Mouse (Mus musculus) limb, embryonic 11.5 days (tissue): ENCODE results near the gene Bpifb1. TPM values are rescaled to one million over a fixed set of nuclear protein-coding genes. Genes with fewer than 3 reads are reported as not detected.

Source experiments
- ATAC-seq: fragments of 200-750 bp; cut with Nextera tagmentation; 2 replicates; pipeline ENCODE4 v1.8.0; 2017; ENCODE audit warnings: low read depth; ENCODE audit not compliant: insufficient number of reproducible peaks, low FRiP score, low TSS enrichment
- DNase-seq: peaks from one replicate; pipeline ENCODE4 v3.0.0-alpha.2; 2015; ENCODE audit warnings: low spot score
- H3K27ac ChIP-seq: fragments of 300-500 bp; sonication (generic); replicated peaks from 2 replicates; pipeline ENCODE4 v1.5.1; 2014; ENCODE audit warnings: low read depth, mild to moderate bottlenecking, low read length
- H3K27me3 ChIP-seq: fragments of 300-500 bp; sonication (generic); 2 replicates; pipeline ENCODE4 v1.6.1; 2014; ENCODE audit warnings: mild to moderate bottlenecking, low read length, mixed read lengths; ENCODE audit not compliant: control insufficient read depth, insufficient read depth
- H3K36me3 ChIP-seq: fragments of 300-500 bp; sonication (generic); 2 replicates; pipeline ENCODE4 v1.6.1; 2014; ENCODE audit warnings: mild to moderate bottlenecking, low read length, moderate library complexity, mixed read lengths; ENCODE audit not compliant: control insufficient read depth, insufficient read depth
- H3K4me1 ChIP-seq: fragments of 300-500 bp; sonication (generic); 2 replicates; pipeline ENCODE4 v1.6.1; 2014; ENCODE audit warnings: low read length, mixed read lengths; ENCODE audit not compliant: control insufficient read depth, insufficient read depth
- H3K4me2 ChIP-seq: fragments of 300-500 bp; sonication (generic); 2 replicates; pipeline ENCODE4 v1.6.1; 2014; ENCODE audit warnings: low read depth, mild to moderate bottlenecking, moderate library complexity; ENCODE audit not compliant: severe bottlenecking
- H3K4me3 ChIP-seq: fragments of 300-500 bp; sonication (generic); 2 replicates; pipeline ENCODE4 v1.5.1; 2014; ENCODE audit warnings: low read depth, low read length
- H3K9ac ChIP-seq: fragments of 300-500 bp; sonication (generic); 2 replicates; pipeline ENCODE4 v1.6.1; 2014; ENCODE audit warnings: mild to moderate bottlenecking, low read length
- H3K9me3 ChIP-seq: fragments of 300-500 bp; sonication (generic); 2 replicates; pipeline ENCODE4 v1.6.1; 2016; ENCODE audit warnings: low read length; ENCODE audit not compliant: control insufficient read depth
- WGBS: fragments of 180-500 bp; shearing (Covaris S2); extraction: QIAGEN DNeasy Blood & Tissue Kit; methylation state at CpG from one replicate; pipeline ENCODE4 v1.1.7; 2014; 5-methylcytosine and 5-hydroxymethylcytosine counted together
- polyA plus RNA-seq: library from polyadenylated mRNA; unstranded; fragments of >200 nt; fragmentation: Nextera tagmentation; extraction: Ambion mirVana; gene quantifications from 2 replicates; pipeline ENCODE4 v1.2.1, GENCODE M21; 2014

Gene Bpifb1
- polyA plus RNA-seq, 1 experiment from 2014 or later: not detected

DNA sequence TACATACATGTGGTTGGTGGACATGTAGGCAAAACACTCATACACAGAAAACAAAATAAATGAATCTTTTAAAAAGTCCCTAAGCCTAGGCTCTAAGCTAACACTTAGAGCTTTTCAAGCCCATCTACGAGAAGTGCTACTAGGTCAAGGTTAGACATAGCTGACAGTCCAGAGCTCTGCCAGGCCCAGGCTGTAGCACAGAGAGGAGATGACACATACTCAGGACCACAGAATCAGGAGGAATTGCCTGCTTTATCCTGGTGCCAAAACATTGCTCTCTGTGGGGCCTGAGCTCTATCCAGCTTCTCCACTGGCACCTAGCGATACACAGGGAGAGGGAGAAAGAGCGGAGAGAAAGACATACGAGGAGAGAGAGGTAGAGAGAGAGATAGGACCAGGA lies 2.5 kb downstream of the Bpifb1 start:
- DNase-seq: no peak
- Histone ChIP-seq H3K9ac (no peak overlapping the region), H3K4me2 (no peak overlapping the region), H3K4me3 (no peak overlapping the region), H3K9me3 (no peaks in the 10 kb centered on the region), H3K27ac (no peak overlapping the region), H3K4me1 (no peaks in the 10 kb centered on the region), H3K27me3 (no peaks in the 10 kb centered on the region), H3K36me3 (no peaks in the 10 kb centered on the region)
- 92% methylated on average over 4 of the region's 4 CpGs for WGBS
- ATAC-seq: no peak

DNA sequence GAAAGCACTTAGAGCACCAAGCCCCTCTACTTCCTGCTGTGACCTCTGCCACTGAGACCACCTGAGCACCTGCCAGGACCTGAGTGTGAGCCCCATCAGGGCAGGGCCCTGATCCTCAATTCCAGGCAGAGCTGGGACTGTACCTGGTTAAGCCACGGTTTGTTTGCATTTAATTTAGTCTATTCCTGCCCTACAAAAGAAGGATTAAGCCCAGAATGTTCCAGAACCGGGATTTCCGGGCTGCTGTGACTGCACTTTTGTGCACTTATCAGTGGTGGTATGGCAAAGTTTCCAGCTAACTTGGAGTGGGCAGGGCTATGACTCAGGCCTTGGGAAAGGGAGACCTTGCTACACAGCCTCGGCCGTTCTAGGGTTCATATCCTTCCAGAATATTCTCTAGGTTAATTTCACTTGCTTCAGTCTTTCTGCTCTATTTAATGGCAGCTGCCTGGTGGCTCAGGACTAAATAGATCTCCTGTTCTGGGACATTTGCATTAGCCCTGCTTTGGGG lies 3.4 kb downstream of the Bpifb1 start:
- WGBS: 89% methylated on average over 5 of the region's 5 CpGs
- no peak for DNase-seq
- Histone ChIP-seq H3K27me3 (no peaks in the 10 kb centered on the region), H3K4me2 (no peak overlapping the region), H3K9ac (no peak overlapping the region), H3K4me1 (no peaks in the 10 kb centered on the region), H3K27ac (no peak overlapping the region), H3K9me3 (no peaks in the 10 kb centered on the region), H3K4me3 (no peak overlapping the region), H3K36me3 (no peaks in the 10 kb centered on the region)
- ATAC-seq: no peak

DNA sequence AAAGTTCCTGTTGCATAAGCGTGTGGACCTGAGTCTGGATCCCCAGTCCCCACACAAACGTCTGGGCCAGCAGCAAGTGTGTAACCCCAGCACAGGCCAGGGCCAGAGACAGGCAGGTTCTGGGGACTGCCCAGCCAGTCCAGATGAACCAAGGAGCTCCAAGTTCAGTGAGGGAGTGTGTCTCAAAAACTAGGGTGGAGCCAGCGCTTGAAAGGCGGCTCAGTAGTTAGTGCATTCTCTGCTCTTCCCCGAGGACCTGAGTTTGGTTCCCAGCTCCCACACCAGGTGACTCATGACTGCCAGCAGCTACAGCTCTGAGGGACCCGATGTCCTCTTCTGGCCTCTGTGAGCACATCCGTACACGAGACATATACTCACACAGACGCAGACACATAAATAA lies 6.4 kb downstream of the Bpifb1 start:
- no peak overlapping the region for H3K4me3 ChIP-seq
- H3K4me1 ChIP-seq: no peaks in the 10 kb centered on the region
- H3K27ac ChIP-seq: no peak overlapping the region
- H3K36me3 ChIP-seq: no peaks in the 10 kb centered on the region
- WGBS: 88% methylated on average over 9 of the region's 9 CpGs
- no peak overlapping the region for H3K9ac ChIP-seq
- no peak overlapping the region for H3K4me2 ChIP-seq
- H3K9me3 ChIP-seq: no peaks in the 10 kb centered on the region
- ATAC-seq (no peak), DNase-seq (no peak)
- H3K27me3 ChIP-seq: no peaks in the 10 kb centered on the region

DNA sequence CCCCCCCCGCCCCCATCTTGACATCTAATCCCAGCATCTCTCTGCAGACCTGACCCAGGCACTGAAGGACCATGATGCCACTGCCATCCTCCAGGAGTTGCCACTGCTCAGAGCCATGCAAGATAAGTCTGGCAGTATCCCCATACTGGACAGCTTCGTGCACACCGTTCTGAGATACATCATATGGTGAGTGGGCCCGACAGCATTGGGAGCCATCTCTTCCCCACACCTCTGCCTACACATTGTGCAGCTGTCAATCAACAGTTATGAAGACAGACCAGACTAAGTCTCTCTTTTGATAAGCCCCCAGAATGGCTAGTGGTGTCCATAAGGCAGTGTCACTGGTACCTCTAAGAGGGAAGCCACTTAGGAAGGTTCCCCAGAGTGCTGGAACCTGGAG lies 14.0 kb downstream of the Bpifb1 start:
- no peaks in the 10 kb centered on the region for H3K4me1 ChIP-seq
- no peaks in the 10 kb centered on the region for H3K27me3 ChIP-seq
- H3K4me3 ChIP-seq: no peak overlapping the region
- ATAC-seq: no peak
- no peaks in the 10 kb centered on the region for H3K9me3 ChIP-seq
- DNase-seq: no peak
- H3K27ac ChIP-seq: no peak overlapping the region
- H3K4me2 ChIP-seq: no peak overlapping the region
- 98% methylated on average over 4 of the region's 4 CpGs for whole genome bisulfite sequencing
- no peak overlapping the region for H3K9ac ChIP-seq
- H3K36me3 ChIP-seq: no peaks in the 10 kb centered on the region

GRCm38 (mm10) chr2:154206908-154207307 lies 16.3 kb downstream of the Bpifb1 start:
- H3K36me3 ChIP-seq: no peaks in the 10 kb centered on the region
- no peak for ATAC-seq
- H3K9me3 ChIP-seq: no peaks in the 10 kb centered on the region
- no peaks in the 10 kb centered on the region for H3K27me3 ChIP-seq
- peak; percentile 41 for DNase-seq
- H3K4me3 ChIP-seq: no peak overlapping the region
- H3K9ac ChIP-seq: no peak overlapping the region
- WGBS: 56% methylated on average over 7 of the region's 7 CpGs
- no peaks in the 10 kb centered on the region for H3K4me1 ChIP-seq
- no peak overlapping the region for H3K27ac ChIP-seq
- H3K4me2 ChIP-seq: no peak overlapping the region

DNA sequence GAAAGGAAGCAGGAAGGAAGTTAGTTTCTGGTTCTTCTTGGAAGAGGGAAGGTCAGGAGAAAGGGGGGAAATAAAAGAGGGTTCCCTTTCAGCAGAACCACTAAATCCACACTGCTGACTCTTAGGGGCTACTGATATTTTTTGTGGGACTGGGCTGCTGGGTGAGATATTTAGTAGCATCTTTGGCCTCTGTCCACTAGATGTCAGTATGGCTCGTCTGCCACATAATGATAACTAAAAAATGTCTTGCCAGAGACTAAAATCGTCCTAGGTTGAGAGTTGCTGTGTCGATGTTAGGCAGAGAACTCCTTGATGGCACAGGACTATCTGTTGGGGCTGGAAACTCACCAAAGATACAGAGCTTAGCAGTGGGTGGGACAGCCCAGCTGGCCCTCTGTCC lies 18.5 kb downstream of the Bpifb1 start:
- no peak overlapping the region for H3K9ac ChIP-seq
- ATAC-seq: no peak
- 18% methylated on average over 3 of the region's 3 CpGs for WGBS

DNA sequence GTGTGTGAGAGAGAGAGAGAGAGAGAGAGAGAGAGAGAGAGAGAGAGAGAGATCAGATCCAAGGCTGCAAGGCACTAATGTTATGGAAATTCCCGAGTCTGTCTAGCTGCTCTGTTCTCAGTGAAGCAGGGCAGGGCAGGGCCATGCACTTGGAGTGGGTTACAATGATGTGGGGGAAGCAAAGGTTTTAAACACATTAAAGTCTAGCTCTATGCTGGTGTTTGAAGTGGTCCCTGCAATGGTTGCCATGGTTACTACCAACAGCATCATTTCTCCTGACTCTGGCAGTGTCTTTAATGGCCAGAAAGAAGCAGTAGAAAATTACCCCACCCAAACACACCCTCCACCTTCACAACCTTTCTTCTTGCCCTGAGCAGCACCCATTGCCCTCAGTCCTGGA lies 20.5 kb downstream of the Bpifb1 start:
- WGBS: 58% methylated on average over 1 of the region's 1 CpGs
- Histone ChIP-seq H3K9ac (no peak overlapping the region), H3K9me3 (no peaks in the 10 kb centered on the region), H3K4me3 (no peak overlapping the region), H3K36me3 (no peaks in the 10 kb centered on the region), H3K4me1 (no peaks in the 10 kb centered on the region), H3K27ac (no peak overlapping the region), H3K4me2 (no peak overlapping the region), H3K27me3 (no peaks in the 10 kb centered on the region)
- ATAC-seq (no peak), DNase-seq (no peak)

More for the DNA sequence above, 18.5 kb downstream of the Bpifb1 start:
- Histone ChIP-seq H3K9me3 (no peaks in the 10 kb centered on the region), H3K4me3 (no peak overlapping the region), H3K27ac (no peak overlapping the region), H3K4me2 (no peak overlapping the region), H3K27me3 (no peaks in the 10 kb centered on the region), H3K4me1 (no peaks in the 10 kb centered on the region), H3K36me3 (no peaks in the 10 kb centered on the region)
- no peak for DNase-seq

GRCm38 (mm10) chr2:154211881-154212280 lies 21.3 kb downstream of the Bpifb1 start:
- Histone ChIP-seq H3K4me2 (no peak overlapping the region), H3K4me3 (no peak overlapping the region), H3K9ac (no peak overlapping the region), H3K27ac (no peak overlapping the region), H3K36me3 (no peaks in the 10 kb centered on the region), H3K4me1 (no peaks in the 10 kb centered on the region), H3K27me3 (no peaks in the 10 kb centered on the region), H3K9me3 (no peaks in the 10 kb centered on the region)
- WGBS: 80% methylated on average over 4 of the region's 4 CpGs
- no peak for ATAC-seq
- DNase-seq: no peak

- H3K4me2 ChIP-seq: no peak overlapping the region
- WGBS: 16% methylated on average over 5 of the region's 5 CpGs
- no peaks in the 10 kb centered on the region for H3K36me3 ChIP-seq
- H3K4me3 ChIP-seq: no peak overlapping the region
- ATAC-seq: no peak
- H3K27me3 ChIP-seq: no peaks in the 10 kb centered on the region
- H3K9me3 ChIP-seq: no peaks in the 10 kb centered on the region
- H3K4me1 ChIP-seq: no peaks in the 10 kb centered on the region
- peak; percentile 85 for DNase-seq
- H3K9ac ChIP-seq: no peak overlapping the region
- H3K27ac ChIP-seq: no peak overlapping the region
Observed at GRCm38 (mm10) chr2:154215191-154215590, 24.6 kb downstream of the Bpifb1 start.
